Mouse (Mus musculus): Measurements from ENCODE around the gene Ssh3. TPM values are rescaled to one million over a fixed set of nuclear protein-coding genes. Genes with fewer than 3 reads are reported as not detected.

Gene Ssh3
- total and polyA plus RNA-seq, 3 experiments, result 0.30 to 5.8 (median 2.3) TPM

- DNase-seq (ENCODE audit: low spot score) (no peak), ATAC-seq (ENCODE audit: extremely low read depth, insufficient number of reproducible peaks, low FRiP score, poor library complexity, severe bottlenecking) (no peak)
- TF ChIP-seq TAL1 (conservative IDR thresholded peaks at IDR 0.05; ENCODE audit: low read depth, low read length) (no peak), CTCF (IDR thresholded peaks at IDR 0.05; ENCODE audit: low read depth, low read length) (no peak), GATA1 (IDR thresholded peaks at IDR 0.05; ENCODE audit: borderline replicate concordance, low read length) (no peak), GATA2 (IDR thresholded peaks at IDR 0.05; ENCODE audit: borderline replicate concordance, low read depth, low read length) (no peak), POLR2AphosphoS5 (IDR thresholded peaks at IDR 0.05; ENCODE audit: insufficient replicate concordance, low read depth, low read length) (no peak)
- H3K27me3 ChIP-seq (ENCODE audit: insufficient read depth, low read length), result peaks cover 77% of the 10 kb centered on the region
- H3K4me1 ChIP-seq (ENCODE audit: insufficient read depth, low read depth, low read length), result peaks cover 14% of the 10 kb centered on the region
- H3K9me3 ChIP-seq (replicated peaks), result no peaks in the 10 kb centered on the region
- H3K4me3 ChIP-seq (ENCODE audit: low read depth, low read length), result no peak overlapping the region
- no peaks in the 10 kb centered on the region for H3K36me3 ChIP-seq (replicated peaks)
These were observed 1.2 kb upstream of the Ssh3 start for GRCm38 (mm10) chr19:4270187-4270586.

GRCm38 (mm10) chr19:4265956-4266355 is 3.0 kb downstream of the Ssh3 start:
- peaks cover 89% of the 10 kb centered on the region for H3K27me3 ChIP-seq (ENCODE audit: insufficient read depth, low read length)
- H3K4me3 ChIP-seq (ENCODE audit: low read depth, low read length), result no peak overlapping the region
- H3K9me3 ChIP-seq (replicated peaks), result no peaks in the 10 kb centered on the region
- DNase-seq (ENCODE audit: low spot score) (no peak), ATAC-seq (ENCODE audit: extremely low read depth, insufficient number of reproducible peaks, low FRiP score, poor library complexity, severe bottlenecking) (no peak)
- H3K36me3 ChIP-seq (replicated peaks), result no peaks in the 10 kb centered on the region
- peaks cover 30% of the 10 kb centered on the region for H3K4me1 ChIP-seq (ENCODE audit: insufficient read depth, low read depth, low read length)
- no peak for TF ChIP-seq POLR2AphosphoS5 (IDR thresholded peaks at IDR 0.05; ENCODE audit: insufficient replicate concordance, low read depth, low read length)
- TF ChIP-seq GATA1 (IDR thresholded peaks at IDR 0.05; ENCODE audit: borderline replicate concordance, low read length), result no peak
- TF ChIP-seq CTCF (IDR thresholded peaks at IDR 0.05; ENCODE audit: low read depth, low read length), result no peak
- TF ChIP-seq GATA2 (IDR thresholded peaks at IDR 0.05; ENCODE audit: borderline replicate concordance, low read depth, low read length), result no peak
- TF ChIP-seq TAL1 (conservative IDR thresholded peaks at IDR 0.05; ENCODE audit: low read depth, low read length), result no peak

GRCm38 (mm10) chr19:4264171-4264780 is 4.7 kb downstream of the Ssh3 start:
- ATAC-seq (ENCODE audit: extremely low read depth, insufficient number of reproducible peaks, low FRiP score, poor library complexity, severe bottlenecking), result no peak
- TF ChIP-seq TAL1 (conservative IDR thresholded peaks at IDR 0.05; ENCODE audit: low read depth, low read length) (no peak), GATA2 (IDR thresholded peaks at IDR 0.05; ENCODE audit: borderline replicate concordance, low read depth, low read length) (no peak), GATA1 (IDR thresholded peaks at IDR 0.05; ENCODE audit: borderline replicate concordance, low read length) (no peak), POLR2AphosphoS5 (IDR thresholded peaks at IDR 0.05; ENCODE audit: insufficient replicate concordance, low read depth, low read length) (no peak), CTCF (IDR thresholded peaks at IDR 0.05; ENCODE audit: low read depth, low read length) (no peak)
- Histone ChIP-seq H3K36me3 (replicated peaks) (no peaks in the 10 kb centered on the region), H3K4me1 (ENCODE audit: insufficient read depth, low read depth, low read length) (peaks cover 27% of the 10 kb centered on the region), H3K4me3 (ENCODE audit: low read depth, low read length) (no peak overlapping the region), H3K9me3 (replicated peaks) (no peaks in the 10 kb centered on the region), H3K27me3 (ENCODE audit: insufficient read depth, low read length) (peaks cover 72% of the 10 kb centered on the region)
- no peak for DNase-seq (ENCODE audit: low spot score)

DNA sequence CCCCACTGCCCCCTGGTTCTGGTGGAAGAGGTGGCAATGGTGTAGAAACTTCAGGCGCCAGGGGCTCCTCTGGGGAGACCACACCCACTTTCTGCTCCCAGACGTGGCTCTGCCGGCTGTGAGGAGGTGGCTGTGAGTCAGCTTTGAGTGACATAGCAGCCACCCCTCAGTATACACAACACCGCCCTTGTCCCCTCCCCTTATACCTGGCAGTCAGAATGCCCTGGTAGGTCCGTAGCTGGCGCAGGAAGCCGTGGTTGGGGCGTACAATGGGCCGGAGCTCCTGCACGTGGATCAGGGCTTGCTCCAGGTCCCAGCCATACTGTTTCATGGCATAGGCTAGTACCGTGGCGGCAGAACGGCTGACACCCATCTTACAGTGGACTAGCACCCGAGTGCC is 5.3 kb downstream of the Ssh3 start:
- no peak overlapping the region; the same call in 1 of the 2 replicates for H3K4me3 ChIP-seq (ENCODE audit: low read depth, low read length)
- TF ChIP-seq GATA1 (IDR thresholded peaks at IDR 0.05; ENCODE audit: borderline replicate concordance, low read length), result no peak
- TF ChIP-seq CTCF (IDR thresholded peaks at IDR 0.05; ENCODE audit: low read depth, low read length), result no peak
- TF ChIP-seq POLR2AphosphoS5 (IDR thresholded peaks at IDR 0.05; ENCODE audit: insufficient replicate concordance, low read depth, low read length), result no peak
- no peak for TF ChIP-seq GATA2 (IDR thresholded peaks at IDR 0.05; ENCODE audit: borderline replicate concordance, low read depth, low read length)
- no peak for TF ChIP-seq TAL1 (conservative IDR thresholded peaks at IDR 0.05; ENCODE audit: low read depth, low read length)
- peaks cover 67% of the 10 kb centered on the region for H3K27me3 ChIP-seq (ENCODE audit: insufficient read depth, low read length)
- no peaks in the 10 kb centered on the region for H3K9me3 ChIP-seq (replicated peaks)
- H3K4me1 ChIP-seq (ENCODE audit: insufficient read depth, low read depth, low read length), result peaks cover 22% of the 10 kb centered on the region
- no peaks in the 10 kb centered on the region for H3K36me3 ChIP-seq (replicated peaks)
- no peak for DNase-seq (ENCODE audit: low spot score)
- ATAC-seq (ENCODE audit: extremely low read depth, insufficient number of reproducible peaks, low FRiP score, poor library complexity, severe bottlenecking), result no peak; the same call in 1 of the 2 replicates

- no peak overlapping the region for H3K4me3 ChIP-seq (ENCODE audit: low read depth, low read length)
- no peak for TF ChIP-seq CTCF (IDR thresholded peaks at IDR 0.05; ENCODE audit: low read depth, low read length)
- TF ChIP-seq GATA2 (IDR thresholded peaks at IDR 0.05; ENCODE audit: borderline replicate concordance, low read depth, low read length), result no peak
- no peak for TF ChIP-seq GATA1 (IDR thresholded peaks at IDR 0.05; ENCODE audit: borderline replicate concordance, low read length)
- TF ChIP-seq POLR2AphosphoS5 (IDR thresholded peaks at IDR 0.05; ENCODE audit: insufficient replicate concordance, low read depth, low read length), result no peak
- no peak for TF ChIP-seq TAL1 (conservative IDR thresholded peaks at IDR 0.05; ENCODE audit: low read depth, low read length)
- H3K27me3 ChIP-seq (ENCODE audit: insufficient read depth, low read length), result peaks cover 57% of the 10 kb centered on the region
- DNase-seq (ENCODE audit: low spot score) (no peak), ATAC-seq (ENCODE audit: extremely low read depth, insufficient number of reproducible peaks, low FRiP score, poor library complexity, severe bottlenecking) (no peak)
- no peaks in the 10 kb centered on the region for H3K36me3 ChIP-seq (replicated peaks)
- H3K9me3 ChIP-seq (replicated peaks), result no peaks in the 10 kb centered on the region
- H3K4me1 ChIP-seq (ENCODE audit: insufficient read depth, low read depth, low read length), result peaks cover 23% of the 10 kb centered on the region
These were observed 6.2 kb downstream of the Ssh3 start for GRCm38 (mm10) chr19:4262756-4263155.

- Histone ChIP-seq H3K9me3 (replicated peaks) (no peaks in the 10 kb centered on the region), H3K4me1 (ENCODE audit: insufficient read depth, low read depth, low read length) (peaks cover 34% of the 10 kb centered on the region), H3K4me3 (ENCODE audit: low read depth, low read length) (no peak overlapping the region), H3K36me3 (replicated peaks) (no peaks in the 10 kb centered on the region), H3K27me3 (ENCODE audit: insufficient read depth, low read length) (peaks cover 42% of the 10 kb centered on the region)
- no peak for TF ChIP-seq GATA2 (IDR thresholded peaks at IDR 0.05; ENCODE audit: borderline replicate concordance, low read depth, low read length)
- TF ChIP-seq CTCF (IDR thresholded peaks at IDR 0.05; ENCODE audit: low read depth, low read length), result no peak
- TF ChIP-seq GATA1 (IDR thresholded peaks at IDR 0.05; ENCODE audit: borderline replicate concordance, low read length), result no peak
- TF ChIP-seq TAL1 (conservative IDR thresholded peaks at IDR 0.05; ENCODE audit: low read depth, low read length), result no peak
- TF ChIP-seq POLR2AphosphoS5 (IDR thresholded peaks at IDR 0.05; ENCODE audit: insufficient replicate concordance, low read depth, low read length), result no peak
- no peak for ATAC-seq (ENCODE audit: extremely low read depth, insufficient number of reproducible peaks, low FRiP score, poor library complexity, severe bottlenecking)
- no peak for DNase-seq (ENCODE audit: low spot score)
These were observed 7.8 kb downstream of the Ssh3 start for GRCm38 (mm10) chr19:4261038-4261698.
